Mouse (Mus musculus): ENCODE measurements at regions not wholly inside any gene's neighbourhood (a gene's known extent, or its start where the extent isn't known, plus 50 kb on each side); places are given as distances from the start of the nearest gene placed in this dataset.
A peak's percentile ranks its signal among the peaks of the same experiment; 100 is the strongest.

- DNase-seq = no peak
Observed at GRCm38 (mm10) chr6:33117877-33118276, 57.8 kb upstream of the Chchd3 start.

DNA sequence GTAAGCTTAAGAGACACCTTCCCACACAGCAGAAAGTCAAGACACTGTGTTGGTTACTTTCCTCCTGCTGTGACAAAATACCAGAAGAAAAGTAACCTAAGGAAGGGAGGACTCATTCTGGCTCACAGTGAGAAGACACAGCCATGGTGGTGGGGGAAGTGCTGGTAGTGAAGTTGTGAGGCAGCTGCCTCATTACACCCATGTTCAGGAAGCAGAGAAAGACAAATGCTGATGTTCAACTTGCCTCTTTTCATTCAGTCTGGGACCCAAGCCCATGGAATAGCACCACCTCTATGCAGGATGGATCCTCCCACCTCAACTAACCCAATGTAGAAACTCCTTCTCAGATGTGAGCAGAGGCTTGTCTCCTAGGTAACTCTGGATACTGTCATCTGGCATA lies 60.5 kb upstream of the Chchd3 start:
- DNase-seq = no peak

GRCm38 (mm10) chr6:33126574-33126973 lies 66.5 kb upstream of the Chchd3 start:
- peak; percentile 87 for DNase-seq

- DNase-seq = no peak
Observed at GRCm38 (mm10) chr6:33136906-33137305, 76.8 kb upstream of the Chchd3 start.

DNA sequence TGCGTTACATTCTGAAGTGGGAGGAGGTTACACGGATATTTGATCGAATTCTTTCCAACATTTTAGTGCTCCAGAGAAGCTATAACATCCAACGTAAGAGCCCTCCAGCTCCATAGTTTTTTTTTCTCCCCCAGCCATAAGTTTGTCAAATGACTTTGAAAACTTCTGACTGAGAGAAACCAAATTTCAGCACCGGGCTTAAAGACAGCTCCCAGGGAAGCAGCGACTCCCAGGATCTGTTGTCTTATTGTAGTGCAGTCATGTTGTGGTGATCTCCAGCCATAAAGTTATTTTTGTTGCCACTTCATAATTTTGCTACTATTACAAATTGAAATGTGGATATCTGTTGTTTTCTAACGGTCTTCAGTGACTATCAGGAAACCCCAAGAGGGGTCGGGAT lies 77.8 kb upstream of the Chchd3 start:
- no peak for DNase-seq

- DNase-seq = no peak
Observed at GRCm38 (mm10) chr6:33166479-33166878, 82.4 kb upstream of the Exoc4 start.

GRCm38 (mm10) chr6:33173606-33174005 lies 75.3 kb upstream of the Exoc4 start:
- no peak for DNase-seq

DNA sequence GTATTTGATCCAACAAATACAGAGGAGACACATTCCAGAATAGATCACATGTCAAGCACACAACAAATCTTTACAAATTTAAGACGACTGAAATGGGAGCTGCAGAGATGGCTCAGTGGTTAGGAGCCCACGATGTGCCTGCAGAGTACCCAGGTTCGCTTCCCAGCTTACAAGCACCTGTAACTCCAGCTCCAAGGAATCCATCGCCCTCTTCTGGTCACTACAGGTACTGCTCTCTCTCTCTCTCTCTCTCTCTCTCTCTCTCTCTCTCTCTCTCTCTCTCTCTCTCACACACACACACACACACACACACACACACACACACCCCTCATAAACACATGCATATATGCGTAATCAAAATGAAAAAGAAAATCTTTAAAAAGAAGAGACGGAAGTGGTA lies 74.3 kb upstream of the Exoc4 start:
- DNase-seq = no peak

DNA sequence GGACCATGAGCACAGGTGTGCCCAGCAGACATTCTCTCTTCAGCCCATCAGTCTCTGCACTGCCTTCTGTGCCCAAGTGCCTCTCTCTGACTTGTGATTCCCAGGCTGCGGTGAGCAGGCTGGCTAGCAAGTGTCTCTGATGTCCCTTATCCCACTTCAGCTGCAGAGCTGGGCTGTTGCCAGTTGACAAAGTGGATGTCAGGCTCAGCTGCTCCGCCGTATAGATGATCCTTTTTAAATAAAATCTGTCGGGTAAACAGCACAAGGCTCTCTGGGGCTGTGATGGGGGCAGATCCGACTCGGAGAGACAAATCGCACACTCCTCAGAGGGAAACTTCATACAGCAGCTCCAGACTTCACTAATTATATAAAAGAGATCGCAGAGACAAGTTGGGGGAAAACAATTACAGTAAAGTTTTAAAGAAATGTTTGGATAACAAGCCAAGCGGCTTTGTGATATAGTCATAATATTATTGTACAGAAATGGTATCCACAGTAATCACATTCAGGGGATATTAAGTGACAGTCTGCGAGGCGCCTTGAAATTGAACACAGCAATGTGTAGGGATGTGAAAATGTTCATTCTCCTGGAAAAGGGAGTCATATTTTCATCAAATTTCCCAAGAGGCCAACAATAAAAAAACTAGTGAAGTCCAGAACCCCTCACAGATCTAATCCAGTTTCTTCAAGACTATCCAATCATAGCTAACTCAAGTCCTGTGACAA lies 59.2 kb upstream of the Exoc4 start:
- peak; percentile 82 for DNase-seq

DNA sequence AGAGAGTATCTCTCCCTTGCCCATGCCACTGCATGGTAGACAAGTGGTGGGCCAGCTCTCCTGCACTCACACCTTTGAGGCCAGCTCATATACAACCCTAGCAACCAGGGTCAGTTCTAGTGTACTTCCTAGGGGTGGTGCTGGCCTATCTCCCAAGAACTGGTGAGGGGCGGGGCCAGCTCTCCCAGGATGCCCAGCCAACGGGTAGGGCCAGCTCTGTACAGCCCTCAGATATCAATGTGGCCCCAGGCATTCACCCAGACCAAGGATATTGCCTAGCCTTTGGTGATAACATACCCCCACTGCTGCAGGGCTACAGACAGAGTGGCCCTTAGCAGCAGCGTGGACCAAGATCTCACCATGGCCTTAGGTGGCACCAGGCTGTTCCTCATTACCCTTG lies 55.1 kb upstream of the Exoc4 start:
- peak; percentile 72 for DNase-seq
